ENCODE assay signal across 8 mouse cellular contexts in the genomic region with DNA sequence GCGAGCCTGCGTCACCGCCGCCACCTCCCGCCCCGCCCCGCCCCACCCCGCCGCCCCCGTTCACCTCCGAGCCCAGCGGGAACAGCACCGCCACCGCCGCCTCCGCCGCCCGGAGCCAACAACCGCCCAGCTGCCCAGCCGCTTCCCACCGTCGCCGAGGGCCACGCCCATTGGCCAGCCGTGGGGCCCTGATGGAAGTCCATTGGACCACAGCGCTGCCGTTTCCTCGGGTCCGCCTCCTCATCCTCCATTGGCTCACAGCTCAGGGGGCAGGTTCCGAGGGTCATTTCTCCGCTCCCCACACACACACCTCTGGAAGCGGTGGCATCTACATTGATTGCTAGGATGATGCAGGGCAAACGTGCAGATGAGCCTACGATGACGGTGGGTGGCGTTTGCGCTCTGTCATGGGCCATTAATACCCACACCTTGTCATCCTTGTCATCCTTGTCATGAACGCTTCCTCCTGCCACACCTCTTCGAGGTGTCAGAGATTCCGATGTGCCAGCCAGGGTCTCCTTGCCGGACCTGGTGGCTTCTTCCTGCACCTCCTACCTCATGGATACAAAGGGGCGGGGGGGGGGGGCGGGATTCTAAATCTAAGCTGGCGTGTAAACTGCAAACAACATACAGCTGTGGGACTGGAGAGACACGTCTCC. TPM values are rescaled to one million over a fixed set of nuclear protein-coding genes. Genes with fewer than 3 reads are reported as not detected.
A peak's percentile ranks its signal among the peaks of the same experiment; 100 is the strongest.
DNase-seq lines count a peak whose midpoint lies in the region; ATAC-seq lines count a peak whose summit lies in the region.

A gene (minus strand): TSS at position 172 of the 659 bp plus-strand sequence.

- peaks cover 23% of the 10 kb centered on the region for H3K36me3 ChIP-seq in forebrain, embryonic 10.5 days (replicated peaks)
- peaks cover 20% of the 10 kb centered on the region for H3K36me3 ChIP-seq in heart, embryonic 15.5 days
- H3K36me3 ChIP-seq in liver, embryonic 15.5 days (replicated peaks) = peaks cover 13% of the 10 kb centered on the region
- H3K36me3 ChIP-seq in neural tube, embryonic 12.5 days = peaks cover 18% of the 10 kb centered on the region

- peak within 1 kb of the TSS; percentile 56 for H3K9ac ChIP-seq in heart, embryonic 15.5 days
- H3K9ac ChIP-seq in liver, embryonic 15.5 days = peak within 1 kb of the TSS; percentile 78
- peak within 1 kb of the TSS; percentile 88 for H3K9ac ChIP-seq in neural tube, embryonic 12.5 days

- H3K4me2 ChIP-seq in heart, embryonic 15.5 days = peak within 1 kb of the TSS; percentile 86
- peak within 1 kb of the TSS; percentile 94 for H3K4me2 ChIP-seq in liver, embryonic 15.5 days
- peak within 1 kb of the TSS; percentile 68 for H3K4me2 ChIP-seq in neural tube, embryonic 12.5 days (replicated peaks)

- peaks cover 32% of the 10 kb centered on the region for H3K4me1 ChIP-seq in forebrain, embryonic 10.5 days
- H3K4me1 ChIP-seq in heart, embryonic 15.5 days (replicated peaks) = peaks cover 33% of the 10 kb centered on the region
- peaks cover 38% of the 10 kb centered on the region for H3K4me1 ChIP-seq in liver, embryonic 15.5 days (replicated peaks)
- peaks cover 11% of the 10 kb centered on the region for H3K4me1 ChIP-seq in neural tube, embryonic 12.5 days

- peak within 1 kb of the TSS; percentile 77 for H3K4me3 ChIP-seq in forebrain, embryonic 10.5 days
- H3K4me3 ChIP-seq in heart, embryonic 15.5 days = peak within 1 kb of the TSS; percentile 56
- peak within 1 kb of the TSS; percentile 72 for H3K4me3 ChIP-seq in liver, embryonic 15.5 days (replicated peaks)
- peak within 1 kb of the TSS; percentile 84 for H3K4me3 ChIP-seq in neural tube, embryonic 12.5 days

- DNase-seq in c-Kit-negative CD71-positive TER-119-positive erythroid progenitor cells, embryonic 14.5 days (ENCODE audit: low read depth, low spot score) = peak; percentile 81
- peak; percentile 95 for DNase-seq in forebrain, embryonic 10.5 days (ENCODE audit: extremely low spot score, low spot score)
- peak; percentile 98 for DNase-seq in kidney, postnatal 36 days
- DNase-seq in telencephalon, adult 2 months (ENCODE audit: low read depth, low spot score) = peak; percentile 85

- peak; percentile 80 for ATAC-seq in CD4-positive, CD25-positive, alpha-beta regulatory T cell, adult 4 months
- ATAC-seq in heart, embryonic 15.5 days (replicated peaks; ENCODE audit: insufficient number of reproducible peaks, insufficient read depth, low FRiP score, low read depth) = peak; percentile 93
- ATAC-seq in liver, embryonic 15.5 days (ENCODE audit: insufficient read depth) = peak; percentile 94
- peak; percentile 97 for ATAC-seq in neural tube, embryonic 12.5 days (ENCODE audit: low FRiP score, low read depth)

- H3K27ac ChIP-seq in forebrain, embryonic 10.5 days = peak within 1 kb of the TSS; percentile 89
- peak within 1 kb of the TSS; percentile 84 for H3K27ac ChIP-seq in heart, embryonic 15.5 days
- peak within 1 kb of the TSS; percentile 93 for H3K27ac ChIP-seq in liver, embryonic 15.5 days (replicated peaks)
- peak within 1 kb of the TSS; percentile 76 for H3K27ac ChIP-seq in neural tube, embryonic 12.5 days

- under 1% methylated on average over 43 of the region's 45 CpGs for WGBS in forebrain, embryonic 10.5 days
- under 1% methylated on average over 43 of the region's 45 CpGs for WGBS in heart, embryonic 15.5 days
- 1% methylated on average over 43 of the region's 45 CpGs for WGBS in liver, embryonic 15.5 days (ENCODE audit: insufficient replicate concordance)
- WGBS in neural tube, embryonic 12.5 days = 1% methylated on average over 37 of the region's 45 CpGs

- peaks cover 19% of the 10 kb centered on the region for H3K27me3 ChIP-seq in forebrain, embryonic 10.5 days (ENCODE audit: poor library complexity, severe bottlenecking)
- no peaks in the 10 kb centered on the region for H3K27me3 ChIP-seq in heart, embryonic 15.5 days
- H3K27me3 ChIP-seq in liver, embryonic 15.5 days = peaks cover 4% of the 10 kb centered on the region
- no peaks in the 10 kb centered on the region for H3K27me3 ChIP-seq in neural tube, embryonic 12.5 days (replicated peaks)

- peaks cover 6% of the 10 kb centered on the region; the same call in 1 of the 2 replicates for H3K9me3 ChIP-seq in forebrain, embryonic 10.5 days
- 0 out of 2 replicates have a peak, but pooled peaks cover 5% of the 10 kb centered on the region for H3K9me3 ChIP-seq in heart, embryonic 15.5 days (replicated peaks)
- H3K9me3 ChIP-seq in liver, embryonic 15.5 days (replicated peaks) = no peaks in the 10 kb centered on the region
- no peaks in the 10 kb centered on the region for H3K9me3 ChIP-seq in neural tube, embryonic 12.5 days

RNA-seq across cellular contexts. Expression of the gene that starts here (rescaled TPM):
- 10 to 100 TPM; 37.5 to 58.0 TPM for polyA plus RNA-seq in CD4-positive, CD25-positive, alpha-beta regulatory T cell, adult 4 months (2017; shearing (Covaris generic))
- 59.8 and 62.2 TPM in 2 replicates for polyA plus RNA-seq in forebrain, embryonic 10.5 days (2016; fragmentation: Nextera tagmentation; extraction: Ambion mirVana)
- 64.5 and 89.4 TPM in 2 replicates for polyA plus RNA-seq in heart, embryonic 15.5 days (2015; fragmentation: Nextera tagmentation; extraction: Ambion mirVana)
- 22.8 and 25.9 TPM in 2 replicates for polyA plus RNA-seq in liver, embryonic 15.5 days (2015; fragmentation: Nextera tagmentation; extraction: Ambion mirVana)
- 116 and 119 TPM in 2 replicates for polyA plus RNA-seq in neural tube, embryonic 12.5 days (2016; fragmentation: Nextera tagmentation; extraction: Ambion mirVana)

Comparison
In these comparisons a context has a peak if more than half of its experiments do, and no peak if none do; other contexts are left out.
1. Peak in every context shown above with its lines: DNase-seq, ATAC-seq, H3K4me3 ChIP-seq and H3K27ac ChIP-seq.